Mouse (Mus musculus) mouse embryonic stem cell (cell line): ENCODE results near the gene Rad51b.

Source experiments
- in situ Hi-C, 2 experiments: fragments of 300-500 bp; cut with MboI; formaldehyde crosslinking; loops; 1 replicate in 1 of 2; 3 replicates in 1 of 2; pipeline ENCODE4 v1.14.3; 2019 to 2020; ENCODE audit warnings: low sequenced_read_pairs in 2 of 2, low pct_unique_long_range_greater_than_20kb in 1 of 2, mixed read lengths in 1 of 2; ENCODE audit not compliant: unreplicated experiment in 1 of 2

Rad51b gene

GRCm38 (mm10) chr12:79803670-79804069 is 506.6 kb downstream of the Rad51b start:
- in situ Hi-C loops = no loop called here

- in situ Hi-C loops = no loop called here
Observed at GRCm38 (mm10) chr12:79804776-79805524, 507.9 kb downstream of the Rad51b start.

GRCm38 (mm10) chr12:79806990-79807389 is 509.9 kb downstream of the Rad51b start:
- in situ Hi-C loops = no loop called here

- in situ Hi-C loops = no loop called here
Observed at GRCm38 (mm10) chr12:79807410-79807847, 510.3 kb downstream of the Rad51b start.

GRCm38 (mm10) chr12:79807938-79808401 is 510.9 kb downstream of the Rad51b start:
- in situ Hi-C loops = no loop called here

- in situ Hi-C loops = no loop called here
Observed at GRCm38 (mm10) chr12:79808426-79809398, 511.6 kb downstream of the Rad51b start.

GRCm38 (mm10) chr12:79809518-79809917 is 512.4 kb downstream of the Rad51b start:
- in situ Hi-C loops = no loop called here

- in situ Hi-C loops = no loop called here
Observed at GRCm38 (mm10) chr12:79812422-79812821, 515.3 kb downstream of the Rad51b start.

GRCm38 (mm10) chr12:79812838-79813563 is 515.9 kb downstream of the Rad51b start:
- in situ Hi-C loops = no loop called here

GRCm38 (mm10) chr12:79813566-79814305 is 516.7 kb downstream of the Rad51b start:
- in situ Hi-C loops = no loop called here

- in situ Hi-C loops = no loop called here
Observed at GRCm38 (mm10) chr12:79814312-79815091, 517.4 kb downstream of the Rad51b start.

GRCm38 (mm10) chr12:79816241-79816640 is 519.2 kb downstream of the Rad51b start:
- in situ Hi-C loops = no loop called here

- in situ Hi-C loops = no loop called here
Observed at GRCm38 (mm10) chr12:79820228-79820958, 523.3 kb downstream of the Rad51b start.

- in situ Hi-C loops = no loop called here
Observed at GRCm38 (mm10) chr12:79821901-79822300, 524.8 kb downstream of the Rad51b start.

- in situ Hi-C loops = no loop called here
Observed at GRCm38 (mm10) chr12:79822401-79822800, 525.3 kb downstream of the Rad51b start.

GRCm38 (mm10) chr12:79825922-79826321 is 528.8 kb downstream of the Rad51b start:
- in situ Hi-C loops = no loop called here

- in situ Hi-C loops = no loop called here
Observed at GRCm38 (mm10) chr12:79827233-79827692, 530.2 kb downstream of the Rad51b start.
